ENCODE assay signal across 8 mouse cellular contexts in genomic region chr7:143152350-143152749, GRCm38 (mm10). TPM values are rescaled to one million over a fixed set of nuclear protein-coding genes. Genes with fewer than 3 reads are reported as not detected.
DNase-seq lines count a peak whose midpoint lies in the region; ATAC-seq and TF ChIP-seq lines count a peak whose summit lies in the region.

No protein-coding gene starts in this region.

- no peaks in the 10 kb centered on the region for H3K36me3 ChIP-seq in CH12.LX (replicated peaks in 1 of 2; ENCODE audit: control insufficient read depth in 1 of 2, insufficient read depth in 1 of 2, low read length in 1 of 2)
- no peaks in the 10 kb centered on the region for H3K36me3 ChIP-seq in embryonic facial prominence, embryonic 11.5 days (replicated peaks; ENCODE audit: control insufficient read depth, insufficient read depth, low read depth, low read length)

- H3K27me3 ChIP-seq in CH12.LX (replicated peaks), result peaks cover 80% of the 10 kb centered on the region
- H3K27me3 ChIP-seq in embryonic facial prominence, embryonic 11.5 days (ENCODE audit: control insufficient read depth, insufficient read depth, low read length), result no peaks in the 10 kb centered on the region

- dilution Hi-C loops in CH12.LX (cut with MboI; ENCODE audit: extremely low pct_ligation_motif_present, extremely low pct_unique_long_range_greater_than_20kb, low sequenced_read_pairs), result no loop called here

- no peak overlapping the region for H3K4me2 ChIP-seq in CH12.LX (ENCODE audit: insufficient read depth, low read depth, poor library complexity, severe bottlenecking)
- no peak overlapping the region for H3K4me2 ChIP-seq in embryonic facial prominence, embryonic 11.5 days (ENCODE audit: low read depth, low read length)

- H3K4me3 ChIP-seq in left cerebral cortex, adult 2 months, result no peak overlapping the region
- H3K4me3 ChIP-seq in CH12.LX (replicated peaks in 1 of 3; ENCODE audit: low read depth in 2 of 3, low read length in 2 of 3, poor library complexity in 1 of 3), result no peak overlapping the region
- H3K4me3 ChIP-seq in embryonic facial prominence, embryonic 11.5 days (ENCODE audit: low read depth, low read length), result no peak overlapping the region

- peak; percentile 53 for TF ChIP-seq CTCF in left cerebral cortex, adult 2 months (IDR thresholded peaks at IDR 0.05)
- peak in 1 of 2 experiments; percentile 60; a peak in 2 of 4 replicates for TF ChIP-seq CTCF in CH12.LX (conservative IDR thresholded peaks at IDR 0.05 in 1 of 2, IDR thresholded peaks at IDR 0.05 in 1 of 2; ENCODE audit: low read depth in 2 of 2, low read length in 2 of 2)

- no peak overlapping the region for H3K9ac ChIP-seq in CH12.LX (ENCODE audit: insufficient read depth, low read depth)
- no peak overlapping the region for H3K9ac ChIP-seq in embryonic facial prominence, embryonic 11.5 days (replicated peaks; ENCODE audit: low read length)

- H3K79me2 ChIP-seq in CH12.LX (replicated peaks; ENCODE audit: control insufficient read depth, extremely low read depth, insufficient read depth, poor library complexity, severe bottlenecking), result no peaks in the 10 kb centered on the region

- no peaks in the 10 kb centered on the region for H3K9me3 ChIP-seq in CH12.LX (replicated peaks; ENCODE audit: low read length)
- no peaks in the 10 kb centered on the region for H3K9me3 ChIP-seq in embryonic facial prominence, embryonic 11.5 days (replicated peaks; ENCODE audit: control insufficient read depth, low read length)

- no peak overlapping the region for H3K27ac ChIP-seq in left cerebral cortex, adult 2 months
- no peak overlapping the region for H3K27ac ChIP-seq in CH12.LX (ENCODE audit: insufficient read depth, low read depth)
- H3K27ac ChIP-seq in embryonic facial prominence, embryonic 11.5 days (replicated peaks; ENCODE audit: low read depth, low read length), result no peak overlapping the region

- TF ChIP-seq RAD21 in CH12.LX (IDR thresholded peaks at IDR 0.05; ENCODE audit: low read depth, low read length), result peak; percentile 23

- H3K4me1 ChIP-seq in CH12.LX (ENCODE audit: control insufficient read depth in 1 of 2, insufficient read depth in 2 of 2), result peaks cover 0 to 3% of the 10 kb centered on the region in 2 experiments; a peak in 2 of 4 replicates
- H3K4me1 ChIP-seq in embryonic facial prominence, embryonic 11.5 days (ENCODE audit: control insufficient read depth, insufficient read depth, low read length), result peaks cover 7% of the 10 kb centered on the region; the same call in 1 of the 2 replicates

- no peak for TF ChIP-seq POLR2A in CH12.LX (IDR thresholded peaks at IDR 0.05; ENCODE audit: low read depth, low read length)

- 15% methylated on average over 3 of the region's 3 CpGs for WGBS in embryonic facial prominence, embryonic 11.5 days

- no peak for TF ChIP-seq EP300 in CH12.LX (IDR thresholded peaks at IDR 0.05; ENCODE audit: low read length)

- peak; percentile 65 to 69 for DNase-seq in cerebellum, postnatal 10 days
- DNase-seq in cerebellum, adult 18-20 months, result no peak
- DNase-seq in left cerebral cortex, adult 2 months (ENCODE audit: extremely low spot score in 1 of 2, low spot score in 2 of 2), result no peak
- no peak for DNase-seq in left cerebral cortex, adult 11 months (ENCODE audit: low spot score)
- DNase-seq in CH12.LX (ENCODE audit: extremely low read depth), result no peak
- peak; percentile 65 for DNase-seq in embryonic facial prominence, embryonic 11.5 days (ENCODE audit: low spot score)
- DNase-seq in spleen, postnatal 10 days (ENCODE audit: low spot score in 2 of 2), result no peak
- no peak for DNase-seq in c-Kit-positive CD71-positive TER-119-positive erythroid progenitor cells, embryonic 14.5 days (ENCODE audit: low spot score)

- intact Hi-C loops in left cerebral cortex, adult 2 months (cut with DNase I), result loop anchor here (5.0 kb wide), 2 partner anchors 150 to 595 kb away; no protein-coding TSS in a partner anchor

- no peak for ATAC-seq in embryonic facial prominence, embryonic 11.5 days (replicated peaks; ENCODE audit: insufficient number of reproducible peaks, low FRiP score, low TSS enrichment, low read depth)

- in situ Hi-C loops in CH12.LX (cut with MboI; ENCODE audit: low pct_ligation_motif_present, low pct_unique_long_range_greater_than_20kb, low sequenced_read_pairs), result loop anchor here (5.0 kb wide), 1 partner anchor 315 kb away; no protein-coding TSS in a partner anchor

TF ChIP-seq in CH12.LX, 34 proteins besides CTCF, POLR2A, EP300 and RAD21:
- TF ChIP-seq BHLHE40 (IDR thresholded peaks at IDR 0.05; ENCODE audit: low read depth, low read length) (no peak), SMC3 (IDR thresholded peaks at IDR 0.05; ENCODE audit: low read depth, low read length) (peak; percentile 25)

RNA-seq across cellular contexts. Expression of gene Kcnq1, which starts 46.2 kb away (rescaled TPM):
- total RNA-seq in left cerebral cortex, adult 2 months (2021), result 1 to 10 TPM in 1 of 2 experiments, under 1 TPM in 1; 0.61 to 1.2 TPM
- total RNA-seq in CH12.LX (2012; rRNA removed), result not detected in 2 replicates
- total RNA-seq in CH12.LX (2014; rRNA removed), result not detected in 2 replicates
- polyA plus RNA-seq in CH12.LX (2012; ENCODE audit: insufficient read length, low read depth), result not detected in 2 replicates
- polyA plus RNA-seq in embryonic facial prominence, embryonic 11.5 days (2014; fragmentation: Nextera tagmentation; extraction: Ambion mirVana), result 0.81 and 1.5 TPM in 2 replicates

RNA-seq across cellular contexts. Expression of gene Trpm5, which starts 57.9 kb away (rescaled TPM):
- not detected for total RNA-seq in left cerebral cortex, adult 2 months (2021)
- 1.3 and 1.5 TPM in 2 replicates for total RNA-seq in CH12.LX (2012; rRNA removed)
- total RNA-seq in CH12.LX (2014; rRNA removed), result 1.1 and 1.4 TPM in 2 replicates
- 1.7 and 3.0 TPM in 2 replicates for polyA plus RNA-seq in CH12.LX (2012; ENCODE audit: insufficient read length, low read depth)
- polyA plus RNA-seq in embryonic facial prominence, embryonic 11.5 days (2014; fragmentation: Nextera tagmentation; extraction: Ambion mirVana), result 0.84 and 1.1 TPM in 2 replicates

Comparison
In these comparisons a context has a peak if more than half of its experiments do, and no peak if none do; other contexts are left out.
1. DNase-seq: peak in cerebellum, postnatal 10 days (2 of 2) and embryonic facial prominence, embryonic 11.5 days (single experiment); none in cerebellum, adult 18-20 months (0 of 2), left cerebral cortex, adult 2 months (0 of 2), left cerebral cortex, adult 11 months (single experiment), CH12.LX (single experiment), spleen, postnatal 10 days (0 of 2) and c-Kit-positive CD71-positive TER-119-positive erythroid progenitor cells, embryonic 14.5 days (single experiment).